Mouse (Mus musculus) induced T-regulatory cell, adult 2 months (primary cell): ENCODE measurements around the gene Rnf114.

Experiments used
- DNase-seq: peaks from one replicate; pipeline ENCODE4 v3.0.0-alpha.2; 2012; ENCODE audit warnings: low read depth

Rnf114 gene

DNA sequence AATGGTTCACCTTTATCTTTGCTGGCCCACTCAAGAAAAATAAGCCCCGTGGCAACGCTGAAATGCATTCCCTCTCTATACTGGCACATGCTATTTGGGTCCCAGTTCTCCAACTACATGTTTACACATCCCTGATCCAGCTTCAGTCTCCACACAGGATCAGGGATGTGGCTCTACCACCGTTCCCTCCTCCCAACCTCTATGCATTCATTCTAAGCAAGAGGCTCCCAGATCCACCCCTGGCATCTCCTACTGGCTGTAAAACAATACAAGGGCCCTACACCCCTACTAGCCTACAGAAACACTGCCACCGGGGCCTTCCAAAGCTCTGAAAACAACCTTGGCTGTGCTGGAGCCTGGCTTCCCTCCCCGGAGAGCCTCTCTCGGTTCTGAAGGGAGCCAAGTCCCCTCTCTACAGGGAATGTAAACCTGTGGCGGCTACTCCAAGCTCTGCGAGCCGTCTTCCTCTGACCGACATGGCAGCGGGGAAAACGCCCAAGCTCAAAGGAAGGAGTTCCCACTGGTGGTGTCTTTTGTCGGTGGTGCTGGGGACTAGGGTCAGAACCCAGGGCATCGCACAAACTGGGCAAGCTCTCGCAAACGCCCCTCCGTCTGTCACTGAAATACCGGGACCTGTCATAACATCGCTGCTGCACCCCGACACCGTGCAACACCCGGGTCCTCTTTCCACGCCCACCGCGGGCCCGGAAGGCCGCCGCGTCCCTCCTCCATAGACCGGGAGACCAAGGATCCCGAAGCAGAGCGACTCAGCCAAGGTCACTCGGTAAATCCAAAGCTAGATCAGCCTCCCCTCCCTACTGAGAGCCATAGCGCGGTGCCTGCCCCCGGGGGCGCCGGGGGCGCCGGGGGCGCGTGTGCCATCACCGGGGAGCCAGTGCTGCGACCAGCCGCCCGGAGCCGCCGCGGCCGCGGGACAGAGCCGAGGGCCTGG lies at the start of gene Rnf114:
Gene Rnf114 (plus strand): TSS at position 889 of the 952 bp plus-strand sequence.
- DNase-seq, result peak; percentile 78

- no peak for DNase-seq
Observed at GRCm38 (mm10) chr2:167443411-167444193, 48.8 kb upstream of the Rnf114 start.

GRCm38 (mm10) chr2:167445911-167446780 lies 46.3 kb upstream of the Rnf114 start:
- peak; percentile 64 for DNase-seq

DNA sequence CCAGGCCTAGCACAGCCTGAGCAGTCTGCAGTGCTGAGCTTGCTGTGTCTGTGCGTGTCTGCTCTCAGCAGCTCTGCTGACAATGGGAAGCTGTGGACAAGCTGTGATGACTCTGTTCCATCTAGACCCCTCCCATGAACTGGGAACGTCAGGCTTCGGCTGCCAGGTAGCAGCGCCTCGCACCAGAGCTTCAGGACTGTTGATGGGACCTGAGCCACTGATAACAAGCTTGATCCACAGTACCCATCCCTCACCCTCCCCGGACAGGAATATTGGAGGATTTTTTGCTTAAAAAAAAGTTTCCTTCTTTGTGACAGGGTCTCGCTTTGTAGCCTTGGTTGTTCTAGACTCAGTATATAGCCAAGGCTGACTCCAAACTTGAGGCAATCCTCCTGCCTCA lies 45.2 kb upstream of the Rnf114 start:
- no peak for DNase-seq

- DNase-seq, result no peak
Observed at GRCm38 (mm10) chr2:167447629-167448028, 44.8 kb upstream of the Rnf114 start.

DNA sequence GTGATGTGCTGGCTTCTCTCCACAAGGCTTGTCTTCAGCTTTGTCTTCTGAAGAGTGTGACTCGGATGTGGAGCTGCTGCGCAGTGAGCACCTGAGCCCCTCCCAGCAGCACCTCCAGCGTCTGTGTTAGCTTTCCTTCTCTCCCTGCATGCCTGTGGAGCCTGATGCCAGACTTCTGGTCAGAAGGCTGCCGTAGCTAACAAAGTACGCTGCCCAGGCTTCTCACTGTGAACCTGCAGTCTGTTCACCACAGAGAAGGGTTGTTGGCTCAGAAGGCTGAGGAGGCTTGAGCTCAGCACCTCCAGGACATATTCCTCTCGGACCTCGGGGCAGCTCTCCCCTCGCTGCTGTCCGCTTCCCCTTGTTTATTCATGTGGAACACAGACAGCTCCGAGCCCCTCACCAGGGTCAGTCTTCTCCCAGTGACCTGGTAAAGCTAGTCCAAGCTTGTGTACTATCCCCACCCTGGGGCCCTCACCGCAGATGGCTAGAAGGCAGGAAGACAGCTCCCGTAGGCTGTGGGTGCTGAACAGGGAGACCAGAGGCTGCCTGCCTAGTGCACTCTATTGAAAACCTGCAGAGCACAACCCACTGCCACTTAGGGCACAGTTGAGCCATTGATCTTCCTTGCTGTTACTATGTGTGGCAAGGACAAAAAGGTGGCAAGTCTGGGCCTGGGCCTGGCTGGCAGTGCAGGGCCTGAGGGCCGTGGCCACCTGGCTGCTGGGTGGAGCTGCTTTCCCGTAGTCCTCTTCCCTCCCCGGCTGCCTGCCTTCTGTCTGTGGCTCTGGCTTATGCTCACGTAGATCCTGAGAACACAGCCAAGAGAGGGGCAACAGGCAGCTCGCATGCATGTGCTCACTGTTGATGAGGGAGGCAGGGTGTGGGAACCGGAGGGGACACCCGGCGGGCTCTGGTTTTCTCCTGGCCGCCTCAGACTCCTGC lies 42.8 kb upstream of the Rnf114 start:
- no peak for DNase-seq

- no peak for DNase-seq
Observed at GRCm38 (mm10) chr2:167450647-167451046, 41.8 kb upstream of the Rnf114 start.

DNA sequence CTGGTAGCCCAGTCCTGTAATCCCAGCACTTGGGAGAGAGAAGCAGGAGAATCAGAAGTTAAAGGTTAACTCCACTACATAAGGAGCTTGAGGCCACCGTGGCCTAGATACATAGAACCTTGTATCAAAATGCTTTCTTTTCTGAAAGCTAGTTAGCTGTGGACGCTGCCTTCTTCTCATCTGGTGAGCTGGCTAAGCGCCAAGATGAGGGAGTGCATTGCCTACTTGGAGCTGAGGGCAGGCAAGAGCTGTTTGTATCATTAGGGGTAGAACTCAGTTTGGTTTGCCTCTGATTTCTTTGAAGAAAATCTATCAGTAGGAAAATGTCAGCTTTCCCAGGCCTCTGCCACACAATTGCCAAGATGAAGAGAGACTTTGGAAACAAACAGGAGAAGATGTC lies 38.6 kb upstream of the Rnf114 start:
- no peak for DNase-seq

- DNase-seq, result no peak
Observed at GRCm38 (mm10) chr2:167456361-167457020, 36.0 kb upstream of the Rnf114 start.

DNA sequence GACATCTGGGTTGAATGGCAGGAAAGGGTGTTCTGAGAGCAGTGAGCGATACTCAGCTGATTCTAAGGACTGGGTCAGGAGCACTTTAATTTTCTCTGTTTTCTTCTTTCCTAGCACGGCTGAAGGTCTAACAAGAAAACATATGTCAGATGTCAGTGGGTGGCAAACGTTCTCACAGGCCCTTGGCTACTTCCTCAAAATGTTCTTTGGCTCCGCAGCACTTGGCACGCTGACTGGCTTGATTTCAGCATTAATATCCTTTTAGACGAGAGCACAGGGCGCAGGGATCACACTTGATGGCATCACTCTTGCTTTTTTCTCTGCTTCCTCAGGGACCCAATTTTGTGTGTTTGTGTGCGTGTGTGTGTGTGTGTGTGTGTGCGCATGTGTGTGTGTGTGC lies 35.2 kb upstream of the Rnf114 start:
- no peak for DNase-seq

DNA sequence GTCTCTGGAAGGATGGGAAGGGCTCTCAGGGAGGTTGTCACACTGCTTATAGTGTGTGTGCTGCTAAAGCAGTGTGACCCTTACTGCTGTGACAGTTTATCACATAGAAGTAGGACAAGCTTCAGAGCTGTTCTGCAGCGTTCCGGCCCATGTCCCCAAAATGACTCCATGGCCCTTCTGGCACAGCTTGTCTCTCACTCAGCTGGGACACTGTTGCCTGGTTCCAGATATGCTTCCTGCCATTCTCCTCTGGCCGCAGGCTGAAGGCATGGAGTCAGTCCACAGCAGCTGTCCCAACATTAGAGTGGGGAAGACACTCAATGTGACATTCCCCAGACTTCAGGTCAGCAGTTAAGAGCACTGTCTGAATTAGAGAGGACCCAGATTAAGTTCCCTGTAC lies 33.9 kb upstream of the Rnf114 start:
- DNase-seq, result no peak

DNA sequence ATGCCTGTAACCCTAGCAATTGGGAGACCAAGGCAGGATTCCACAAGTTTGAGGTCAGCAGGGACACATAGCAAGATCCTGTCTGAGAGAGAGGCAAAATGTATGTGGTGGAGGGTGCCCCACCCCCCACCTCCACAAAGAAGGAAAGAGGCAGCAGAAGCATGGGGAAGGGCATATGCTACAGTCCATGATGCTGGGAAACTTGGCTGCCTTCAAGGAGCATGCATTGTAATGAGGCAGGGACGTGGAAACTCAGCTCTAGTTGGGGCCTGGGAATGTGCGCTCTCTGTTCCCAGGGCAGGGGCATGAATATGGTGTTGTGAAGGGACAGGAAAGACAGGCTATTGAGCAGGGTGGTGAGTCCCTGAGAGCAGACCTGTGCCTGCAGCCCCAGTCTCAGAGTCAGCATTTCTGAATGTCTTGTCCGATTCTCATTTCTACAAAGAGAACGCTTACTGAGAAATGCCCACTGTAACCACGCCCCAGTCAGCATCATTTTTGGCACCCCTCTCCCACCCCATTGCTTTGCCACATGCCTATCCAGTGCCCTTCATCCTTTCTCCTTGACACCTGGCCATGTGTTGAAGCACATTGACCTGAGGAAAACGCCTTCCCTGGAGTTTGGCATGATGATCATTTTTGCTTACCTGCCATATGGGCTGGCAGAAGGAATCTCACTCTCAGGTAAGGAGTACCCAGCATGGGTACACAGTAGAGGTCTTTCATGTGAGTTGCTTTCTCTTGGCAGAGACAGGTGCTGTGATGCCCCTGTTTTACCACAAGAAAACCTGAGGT lies 33.2 kb upstream of the Rnf114 start:
- no peak for DNase-seq

DNA sequence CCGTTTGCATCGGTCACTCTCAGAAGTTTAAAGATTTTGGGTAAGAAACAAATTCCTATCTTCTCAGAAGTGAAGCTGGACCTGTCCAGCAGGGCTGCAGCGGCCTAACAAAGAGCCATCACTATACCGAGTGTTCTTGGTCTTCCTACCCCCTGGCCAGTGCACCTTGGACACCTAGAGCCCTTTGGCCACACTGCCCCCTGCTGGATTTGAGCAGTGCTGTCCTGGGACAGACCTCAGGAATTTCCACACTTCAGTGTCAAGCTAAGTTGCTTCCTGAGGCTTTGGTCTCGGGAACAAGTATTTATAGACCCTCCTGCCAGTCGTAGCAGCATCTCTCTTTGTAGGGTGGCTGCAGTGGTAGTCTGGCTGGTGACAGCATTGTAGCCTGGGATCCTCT lies 29.5 kb upstream of the Rnf114 start:
- DNase-seq, result peak; percentile 73

DNA sequence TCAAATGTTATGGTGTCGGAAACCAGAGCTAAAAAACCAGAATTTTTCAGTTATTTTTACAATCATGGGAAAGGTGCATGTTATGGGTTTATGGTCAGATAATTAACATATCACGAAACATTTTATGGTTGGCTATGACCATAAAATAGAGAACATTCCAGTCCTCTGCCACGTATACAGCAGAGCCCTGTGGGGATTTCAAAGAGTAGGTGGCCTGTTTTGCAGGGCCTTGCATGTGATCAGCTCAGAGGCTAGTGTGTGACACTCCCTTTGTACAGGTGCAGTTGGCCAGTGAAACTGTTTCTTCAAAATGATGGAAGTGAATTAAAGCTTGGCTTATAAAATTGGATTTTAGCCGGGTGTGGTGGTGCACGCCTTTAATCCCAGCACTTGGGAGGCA lies 28.6 kb upstream of the Rnf114 start:
- DNase-seq, result no peak

DNA sequence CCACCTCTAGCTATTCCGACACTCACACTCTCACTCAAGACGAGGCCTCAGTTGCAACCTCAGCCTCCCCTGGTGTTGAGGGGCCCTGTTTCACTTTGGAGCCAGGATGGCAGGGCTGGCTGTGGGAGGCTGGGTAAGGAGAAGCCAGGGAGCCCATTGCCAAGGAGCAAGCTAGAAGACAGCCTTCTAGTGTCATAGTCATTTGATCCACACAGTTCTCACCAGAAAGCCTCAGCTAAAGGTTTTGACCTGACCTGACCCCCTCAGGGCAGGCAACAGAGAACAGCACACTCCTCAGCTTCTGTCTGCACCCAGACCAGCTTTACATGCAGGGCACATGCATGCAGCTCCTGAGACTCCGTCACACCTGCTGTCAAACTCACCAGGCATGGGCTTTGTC lies 26.5 kb upstream of the Rnf114 start:
- DNase-seq, result no peak

DNA sequence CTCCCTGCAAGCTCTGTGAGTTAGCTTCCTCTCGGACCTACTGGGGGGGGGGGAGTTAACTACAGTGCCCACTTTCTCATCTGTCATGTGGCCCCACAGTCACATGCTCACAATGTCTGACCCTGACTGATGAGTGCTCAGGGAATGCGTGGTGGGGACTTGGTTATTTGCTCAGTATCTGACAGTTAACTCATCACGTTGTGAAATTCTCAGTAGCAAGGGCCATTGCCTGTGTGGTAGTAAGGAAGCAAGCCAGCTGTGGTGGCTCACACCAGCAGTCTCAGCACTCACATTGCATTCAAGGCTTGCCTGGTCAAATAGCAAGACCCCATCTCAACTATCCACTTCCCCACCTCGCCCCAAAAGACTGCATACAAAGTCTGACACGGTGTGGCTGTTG lies 25.2 kb upstream of the Rnf114 start:
- DNase-seq, result no peak

- peak; percentile 31 for DNase-seq
Observed at GRCm38 (mm10) chr2:167468444-167468843, 24.0 kb upstream of the Rnf114 start.

DNA sequence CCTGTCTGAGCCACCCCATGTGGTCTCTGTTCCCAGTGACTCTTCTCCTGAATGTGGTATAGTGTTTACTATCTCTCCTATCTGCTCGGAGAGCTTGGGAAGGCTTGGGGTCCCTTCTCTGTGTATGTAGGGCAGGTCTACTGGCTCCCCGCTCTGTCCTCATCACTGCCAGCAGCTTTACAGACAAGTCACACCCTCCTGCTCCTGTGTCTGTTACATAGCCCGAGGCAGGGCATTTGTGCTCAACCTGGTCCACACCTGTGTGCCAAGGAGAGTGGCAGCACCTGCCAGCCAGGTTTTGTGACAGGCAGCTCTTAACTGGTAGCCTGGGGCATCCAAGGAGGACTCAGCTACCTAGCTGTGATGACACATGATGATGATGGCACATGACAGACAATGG lies 21.8 kb upstream of the Rnf114 start:
- DNase-seq, result no peak

DNA sequence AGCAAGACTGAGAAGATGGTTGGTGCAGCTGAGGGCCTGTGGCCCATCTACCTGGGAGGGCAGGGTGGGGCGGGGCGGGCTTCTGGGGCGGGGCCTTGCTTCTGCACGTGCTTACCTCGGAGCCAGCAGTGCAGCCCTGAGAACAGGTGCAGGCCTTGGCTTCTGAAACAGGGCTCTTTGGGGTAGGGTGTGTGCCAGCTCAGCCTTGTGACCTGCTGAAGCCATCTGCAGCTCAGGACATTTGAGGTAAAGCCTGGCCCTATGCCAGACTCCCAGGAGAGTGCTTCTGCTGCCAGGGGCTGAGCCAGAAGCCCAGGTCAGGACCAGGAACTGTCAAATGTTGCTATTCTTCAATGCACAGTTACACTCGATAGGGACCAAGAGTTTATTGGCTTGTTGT lies 20.9 kb upstream of the Rnf114 start:
- DNase-seq, result no peak

GRCm38 (mm10) chr2:167474218-167474617 lies 18.2 kb upstream of the Rnf114 start:
- no peak for DNase-seq
